Mouse (Mus musculus): ENCODE results near the gene Zfp637.
"Not testable (repeated sequence)": the region's sequence is repeated elsewhere in the genome, so short reads cannot be mapped to it uniquely, and the experiment has no call there.

Gene Zfp637

DNA sequence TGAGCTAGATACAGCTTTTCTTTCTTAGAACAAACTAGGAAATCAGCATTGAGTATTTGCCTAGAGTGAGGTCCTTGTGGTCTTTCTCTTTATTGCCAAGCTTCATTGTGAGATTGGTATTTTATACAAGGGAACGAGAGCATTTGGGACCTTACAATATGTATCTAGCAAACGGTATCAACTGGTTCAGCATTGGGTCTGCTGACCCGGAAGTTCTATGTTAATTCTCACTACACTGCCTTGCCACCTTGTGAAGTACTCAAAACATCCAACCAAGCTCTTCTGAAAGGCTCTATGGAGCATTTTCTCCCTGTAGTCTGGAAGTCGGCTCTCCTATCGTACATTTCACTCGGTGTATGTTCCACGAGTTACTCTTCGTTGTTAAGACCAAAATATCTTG is 22.8 kb downstream of the Zfp637 start:
- DNase-seq (ENCODE audit: low spot score), result no peak

DNA sequence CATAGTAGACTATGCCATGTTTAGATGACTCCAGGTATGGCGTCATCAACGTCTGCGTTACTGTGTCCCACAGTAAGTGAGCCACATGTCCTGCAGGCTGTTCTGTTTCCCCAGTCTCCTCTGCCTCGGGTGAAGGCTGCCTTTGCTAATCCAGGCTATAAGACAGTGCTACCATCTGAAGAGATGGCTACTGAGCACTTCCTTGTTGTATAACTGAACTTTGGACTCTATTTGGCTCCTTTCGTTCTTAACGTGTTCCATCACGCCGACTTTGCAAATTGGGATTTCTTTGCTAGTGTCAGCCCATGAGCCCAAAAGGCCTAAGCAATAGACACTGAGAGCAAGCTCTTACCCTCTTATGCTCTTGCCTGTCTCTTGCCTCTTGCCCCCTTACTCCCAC is 27.2 kb downstream of the Zfp637 start:
- DNase-seq (ENCODE audit: low spot score), result no peak

DNA sequence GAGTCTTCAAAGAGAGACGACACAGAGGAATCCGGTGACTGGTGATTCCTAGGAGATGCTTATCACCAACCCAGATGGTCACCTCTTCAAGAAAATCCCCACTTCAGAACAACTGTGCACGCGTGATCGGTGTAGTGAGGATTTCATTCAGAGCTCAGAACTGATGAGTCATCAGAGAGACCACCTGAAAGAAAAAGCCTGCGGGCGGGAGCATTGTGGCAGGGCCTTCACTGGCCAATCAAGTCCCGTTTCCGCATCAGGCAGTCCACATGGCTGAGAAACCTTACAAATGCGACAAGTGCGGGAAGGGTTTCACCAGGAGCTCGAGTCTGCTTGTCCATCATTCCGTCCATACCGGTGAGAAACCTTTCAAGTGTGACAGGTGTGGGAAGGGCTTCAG is 30.1 kb downstream of the Zfp637 start:
- DNase-seq (ENCODE audit: low spot score), result no peak

- not testable (repeated sequence) for DNase-seq (ENCODE audit: low spot score)
These were observed 32.5 kb downstream of the Zfp637 start for GRCm38 (mm10) chr6:117873450-117873849.

GRCm38 (mm10) chr6:117874621-117875281 is 33.8 kb downstream of the Zfp637 start:
- no peak for DNase-seq (ENCODE audit: low spot score)

DNA sequence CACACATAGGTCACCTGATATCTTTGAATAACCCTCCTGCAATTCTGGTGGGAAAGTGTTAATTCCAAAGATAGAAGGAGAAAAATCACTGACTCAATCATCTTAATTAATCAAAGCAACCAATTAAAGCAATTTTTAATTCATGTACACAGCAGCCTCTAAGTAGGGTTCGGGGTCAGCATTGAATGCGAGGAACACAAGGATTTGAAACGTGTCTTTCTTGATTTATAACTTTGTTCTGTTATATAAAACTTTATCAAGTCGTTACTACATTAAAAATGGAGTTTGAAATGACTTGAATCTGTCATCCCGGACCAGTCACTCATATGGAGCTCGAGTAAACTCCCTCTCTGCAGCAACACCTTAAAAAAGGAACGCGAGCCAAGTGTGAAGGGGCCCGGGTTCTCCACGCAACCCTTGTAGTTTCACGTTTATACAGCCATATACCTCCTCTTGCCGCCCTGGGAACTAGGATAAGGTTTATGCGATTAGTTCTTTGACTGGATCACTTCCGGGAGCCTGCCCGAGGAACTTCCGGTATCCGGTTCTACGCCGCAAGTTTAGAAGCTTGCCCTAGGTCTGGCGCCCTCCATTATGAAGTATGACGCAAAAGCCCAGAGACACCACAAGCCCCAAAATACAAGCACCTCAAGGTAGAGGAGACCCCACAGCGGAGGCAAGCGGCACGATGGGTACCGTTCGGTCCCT is 37.9 kb downstream of the Zfp637 start:
- DNase-seq (ENCODE audit: low spot score), result no peak

DNA sequence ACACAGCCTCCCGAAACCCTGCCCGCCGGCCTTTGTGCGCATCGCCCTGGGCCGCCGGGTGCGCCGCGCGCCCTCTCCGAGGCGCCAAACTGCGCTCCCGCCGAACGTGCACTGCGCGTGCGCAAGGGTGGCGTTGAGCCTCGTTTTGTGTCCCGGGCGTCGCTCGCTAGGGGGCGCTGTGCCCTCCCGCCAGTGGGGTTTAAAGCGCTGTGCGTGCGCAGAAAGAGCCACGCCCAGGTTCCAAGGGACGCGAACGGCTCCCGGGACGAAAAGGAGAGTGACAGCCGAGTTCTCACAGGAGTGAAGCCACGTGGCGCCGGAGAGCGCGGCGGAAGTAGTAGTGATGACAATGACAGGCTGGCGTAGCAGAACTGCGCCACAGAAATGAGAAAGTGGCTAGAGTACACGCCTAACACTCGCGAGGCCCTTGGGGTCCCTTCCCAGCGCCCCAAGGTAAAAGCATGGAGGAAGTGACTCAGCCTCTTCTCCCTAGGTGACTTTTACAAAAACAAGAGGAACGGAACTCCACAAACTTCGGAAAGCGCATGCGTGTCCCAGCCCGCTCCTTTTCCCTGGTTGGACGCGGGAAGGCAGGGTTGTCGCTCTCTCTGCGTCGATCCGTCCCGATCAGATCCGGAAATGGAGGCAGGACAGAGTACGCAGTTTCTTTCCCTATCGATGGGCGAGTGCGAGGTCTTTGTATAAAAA is 38.6 kb downstream of the Zfp637 start:
- peak; percentile 100 for DNase-seq (ENCODE audit: low spot score)

DNA sequence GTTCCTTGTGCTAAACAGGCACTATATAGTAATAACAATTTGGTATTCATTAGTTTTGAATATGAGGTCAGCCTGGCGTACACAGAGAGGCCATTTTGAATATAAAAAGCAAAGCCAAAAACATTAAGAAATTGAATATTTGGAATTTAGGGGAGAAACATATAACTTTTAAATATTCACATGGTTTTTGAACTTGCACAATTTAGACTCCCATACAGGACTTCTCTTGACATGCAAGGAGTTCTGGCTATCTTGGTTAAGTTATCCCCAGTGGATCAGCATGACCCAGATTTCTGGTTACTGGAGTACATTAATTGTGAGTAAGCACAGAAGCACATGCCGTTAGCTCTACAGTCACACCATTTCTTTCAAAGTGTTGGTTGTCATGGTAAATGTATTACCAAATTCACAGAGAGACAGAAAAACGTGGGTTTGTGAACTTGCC is 39.4 kb downstream of the Zfp637 start:
- no peak for DNase-seq (ENCODE audit: low spot score)

DNA sequence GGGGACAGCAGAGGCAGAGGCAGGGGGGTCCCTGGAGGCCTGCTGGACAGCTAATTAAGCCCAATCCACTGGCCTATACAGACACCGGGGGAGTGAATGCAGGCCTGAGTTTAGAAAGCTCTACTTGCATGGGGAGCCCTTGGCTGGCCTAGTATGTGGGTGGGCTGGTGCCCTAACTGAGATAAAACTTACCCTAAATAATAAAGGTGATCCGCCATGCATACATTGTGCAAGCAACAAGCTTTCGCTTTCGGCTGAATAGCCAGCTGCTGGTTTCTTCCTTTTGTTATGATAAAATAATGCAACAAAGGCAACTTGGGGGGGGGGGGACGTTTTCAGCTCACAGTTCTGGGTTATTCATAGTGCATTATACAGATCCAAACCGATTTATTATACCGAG is 40.2 kb downstream of the Zfp637 start:
- DNase-seq (ENCODE audit: low spot score), result no peak

GRCm38 (mm10) chr6:117881997-117882396 is 41.0 kb downstream of the Zfp637 start:
- DNase-seq (ENCODE audit: low spot score), result no peak

DNA sequence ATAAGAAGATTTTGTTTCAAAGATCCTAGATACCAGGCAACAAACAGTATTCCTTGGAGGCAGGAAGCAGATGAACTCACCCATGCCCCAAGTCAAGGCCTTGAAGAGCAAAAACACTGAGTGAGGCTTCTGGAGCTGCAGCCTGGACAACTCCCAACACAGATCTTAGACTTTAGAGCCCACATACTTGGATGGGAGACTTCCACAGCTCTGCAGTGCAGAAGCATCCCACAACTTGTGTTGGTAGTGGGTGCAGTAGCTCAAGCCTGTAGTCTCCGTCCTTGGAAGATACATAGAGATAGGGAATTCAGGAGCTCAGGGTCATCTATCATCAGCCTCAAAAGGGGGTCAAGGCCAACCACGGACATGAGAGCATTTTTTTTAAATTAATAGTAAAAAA is 45.0 kb downstream of the Zfp637 start:
- no peak for DNase-seq (ENCODE audit: low spot score)

DNA sequence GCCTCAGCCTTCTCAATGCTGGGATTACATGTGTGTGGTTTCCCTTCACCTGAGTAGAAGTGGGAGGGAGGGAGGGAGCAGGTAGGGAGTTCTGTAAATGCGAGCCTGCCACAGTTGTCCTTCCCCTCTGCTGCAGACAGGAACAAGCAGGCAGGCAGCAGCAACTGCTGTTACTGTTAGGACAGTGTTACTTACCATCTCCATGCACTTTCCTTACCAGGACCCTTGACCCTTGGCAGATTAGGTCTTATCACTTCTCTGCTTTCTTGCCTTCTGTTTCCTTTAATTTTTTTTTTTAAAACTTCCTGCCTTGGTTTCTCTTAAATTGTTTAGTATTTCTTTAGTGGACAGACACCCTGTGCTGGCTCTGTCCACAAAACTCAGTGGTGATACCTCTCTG is 47.1 kb downstream of the Zfp637 start:
- no peak for DNase-seq (ENCODE audit: low spot score)

GRCm38 (mm10) chr6:117888642-117889096 is 47.7 kb downstream of the Zfp637 start:
- DNase-seq (ENCODE audit: low spot score), result no peak

- DNase-seq (ENCODE audit: low spot score), result no peak
These were observed 49.3 kb downstream of the Zfp637 start for GRCm38 (mm10) chr6:117890257-117890656.

DNA sequence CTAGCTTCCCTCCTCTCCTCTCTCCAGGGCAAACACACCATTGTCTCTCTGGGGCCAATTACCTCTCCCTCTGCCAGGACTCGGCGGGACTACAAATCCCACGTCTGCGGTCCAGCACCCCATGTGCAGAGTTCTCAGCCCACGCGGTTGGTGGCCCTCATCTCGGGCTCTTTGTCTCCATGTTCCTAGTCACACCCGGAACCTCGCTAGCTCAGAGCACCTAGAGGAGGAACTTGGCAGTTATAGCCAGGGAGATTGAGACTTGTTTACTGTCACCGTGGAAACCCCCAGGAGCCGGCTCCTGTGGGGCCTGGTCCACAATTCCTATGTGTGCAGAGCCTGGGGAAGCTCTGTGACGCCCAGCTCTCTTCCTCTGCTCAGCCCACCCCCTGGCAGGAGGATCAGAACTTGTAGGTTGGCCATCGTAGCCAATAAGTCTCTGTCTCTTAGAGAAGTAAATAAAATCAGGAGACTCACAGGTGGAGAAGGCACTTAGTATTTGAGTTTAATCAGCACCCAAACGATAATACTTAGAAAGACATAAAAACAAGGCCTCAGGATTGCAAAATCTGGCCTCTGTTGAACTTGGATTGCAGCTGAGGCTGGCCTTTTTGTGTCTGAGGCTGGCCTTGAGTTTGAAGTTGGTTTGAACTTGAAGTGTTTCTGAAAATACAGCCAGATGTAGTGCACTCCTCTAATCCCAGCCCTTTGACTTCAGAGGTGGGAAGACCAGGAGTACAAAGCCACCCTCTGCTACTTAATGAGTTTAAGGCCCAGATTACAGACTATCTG is 50.6 kb downstream of the Zfp637 start:
- no peak for DNase-seq (ENCODE audit: low spot score)

- DNase-seq (ENCODE audit: low spot score), result no peak
These were observed 51.4 kb downstream of the Zfp637 start for GRCm38 (mm10) chr6:117892386-117892785.

- DNase-seq (ENCODE audit: low spot score), result no peak
These were observed 52.5 kb downstream of the Zfp637 start for GRCm38 (mm10) chr6:117893435-117893834.

All from urinary bladder, postnatal 25 days (tissue).